Mouse (Mus musculus) gastrocnemius, adult 8-10 months (tissue): ENCODE data around the gene Tfrc. TPM values are rescaled to one million over a fixed set of nuclear protein-coding genes. Genes with fewer than 3 reads are reported as not detected.

Source experiments
- total RNA-seq, 4 experiments: library from RNA; stranded (reverse); gene quantifications; 2 replicates each; pipeline ENCODE4 v1.2.4; 2022

Gene Tfrc
- total RNA-seq, 4 experiments from 2014 or later: 46.2 to 82.1 (median 70.2) TPM

Other genes with a start within 250 kb of the Tfrc start
- gene Tm4sf19, start 208.4 kb upstream of the Tfrc start, total RNA-seq: not detected
- gene Tctex1d2, start 189.2 kb upstream of the Tfrc start, total RNA-seq: 1 to 10 TPM; 4.9 to 7.8 (median 6.4) TPM
- gene Pcyt1a, start 178.0 kb upstream of the Tfrc start, total RNA-seq: 100 to 1,000 TPM; 124 to 143 (median 130) TPM
- gene Slc51a, start 121.0 kb upstream of the Tfrc start, total RNA-seq: not detected
- not detected for gene Zdhhc19, start 112.7 kb upstream of the Tfrc start, total RNA-seq
- gene Tnk2, start 35.0 kb downstream of the Tfrc start, total RNA-seq: 10 to 100 TPM; 43.7 to 58.1 (median 46.2) TPM
- gene Muc4, start 127.0 kb downstream of the Tfrc start, total RNA-seq: under 1 TPM in 2 of 4 experiments, not detected in 2; 0.05 to 0.38 TPM
- under 1 TPM; 0.34 to 0.70 (median 0.42) TPM for gene Muc20, start 188.5 kb downstream of the Tfrc start, total RNA-seq
- gene Smbd1, start 201.6 kb downstream of the Tfrc start, total RNA-seq: not detected